Mouse (Mus musculus) heart, embryonic 10.5 days (tissue): ENCODE data around the gene Car6. TPM values are rescaled to one million over a fixed set of nuclear protein-coding genes. Genes with fewer than 3 reads are reported as not detected.
A peak's percentile ranks its signal among the peaks of the same experiment; 100 is the strongest.

ENCODE experiments used
- DNase-seq: peaks from one replicate; pipeline ENCODE4 v3.0.0-alpha.2; 2017; ENCODE audit warnings: low spot score
- H3K27ac ChIP-seq: fragments of 300-500 bp; sonication (generic); 2 replicates; pipeline ENCODE4 v1.5.1; 2016; ENCODE audit warnings: mild to moderate bottlenecking
- H3K27me3 ChIP-seq: fragments of 300-500 bp; sonication (generic); 2 replicates; pipeline ENCODE4 v1.6.1; 2016; ENCODE audit warnings: mild to moderate bottlenecking; ENCODE audit not compliant: poor library complexity, insufficient read depth, severe bottlenecking
- H3K36me3 ChIP-seq: fragments of 300-500 bp; sonication (generic); 2 replicates; pipeline ENCODE4 v1.6.1; 2016; ENCODE audit warnings: mild to moderate bottlenecking, moderate library complexity
- H3K4me1 ChIP-seq: fragments of 300-500 bp; sonication (generic); 2 replicates; pipeline ENCODE4 v1.6.1; 2016; ENCODE audit warnings: mild to moderate bottlenecking
- H3K4me3 ChIP-seq: fragments of 300-500 bp; sonication (generic); 2 replicates; pipeline ENCODE4 v1.5.1; 2016; ENCODE audit warnings: mild to moderate bottlenecking, moderate library complexity
- H3K9me3 ChIP-seq: fragments of 300-500 bp; sonication (generic); 2 replicates; pipeline ENCODE4 v1.6.1; 2016; ENCODE audit warnings: mild to moderate bottlenecking, moderate library complexity
- WGBS: fragments of 180-500 bp; shearing (Covaris S2); methylation state at CpG from one replicate; pipeline ENCODE4 v1.1.7; 2016; 5-methylcytosine and 5-hydroxymethylcytosine counted together
- polyA plus RNA-seq: library from polyadenylated mRNA; unstranded; fragments of >200 nt; fragmentation: Nextera tagmentation; extraction: Ambion mirVana; gene quantifications from 2 replicates; pipeline ENCODE4 v1.2.1, GENCODE M21; 2016

Car6 gene
- polyA plus RNA-seq, 1 experiment from 2014 or later, result not detected

- Histone ChIP-seq H3K4me3 (no peak overlapping the region), H3K4me1 (peaks cover 42% of the 10 kb centered on the region), H3K27ac (peak overlapping the region; percentile 4; the same call in 1 of the 2 replicates), H3K9me3 (no peaks in the 10 kb centered on the region), H3K36me3 (no peaks in the 10 kb centered on the region), H3K27me3 (peaks cover 21% of the 10 kb centered on the region)
- DNase-seq, result no peak
- 76% methylated on average over 7 of the region's 7 CpGs for WGBS
Measured at GRCm38 (mm10) chr4:150137368-150138083, 63.6 kb downstream of the Car6 start.

Other genes starting within 250 kb of the Car6 start
- gene Spsb1, start 246.3 kb downstream of the Car6 start, polyA plus RNA-seq, result 3.9 and 9.2 TPM in 2 replicates
- 5.8 and 9.0 TPM in 2 replicates for gene H6pd, start 192.3 kb downstream of the Car6 start, polyA plus RNA-seq
- gene Gpr157, start 114.0 kb downstream of the Car6 start, polyA plus RNA-seq, result 0.85 and 2.0 TPM in 2 replicates
- 1.2 and 1.3 TPM in 2 replicates for gene Slc2a5, start 82.0 kb downstream of the Car6 start, polyA plus RNA-seq
- gene Slc2a7, start 52.4 kb downstream of the Car6 start, polyA plus RNA-seq, result not detected in 2 replicates
- gene Eno1, start 35.4 kb upstream of the Car6 start, polyA plus RNA-seq, result 3,222 and 3,587 TPM in 2 replicates
- 27.6 and 31.6 TPM in 2 replicates for gene Rere, start 80.3 kb upstream of the Car6 start, polyA plus RNA-seq